Mouse (Mus musculus) heart, adult 8-10 months (tissue): ENCODE results near the gene Faim. TPM values are rescaled to one million over a fixed set of nuclear protein-coding genes. Genes with fewer than 3 reads are reported as not detected.
A peak's percentile ranks its signal among the peaks of the same experiment; 100 is the strongest.

ENCODE experiments used
- DNase-seq: peaks from one replicate; pipeline ENCODE4 v3.0.0; 2022; ENCODE audit warnings: low spot score
- total RNA-seq, 4 experiments: library from RNA; stranded (reverse); gene quantifications; 2 replicates each; pipeline ENCODE4 v1.2.4; 2022

Gene Faim
- total RNA-seq, 4 experiments from 2014 or later, result 3.8 to 5.6 (median 4.3) TPM

- no peak for DNase-seq
Measured at GRCm38 (mm10) chr9:98974898-98975297, 11.3 kb upstream of the Faim start.

- no peak for DNase-seq
Measured at GRCm38 (mm10) chr9:98976081-98976480, 10.1 kb upstream of the Faim start.

DNA sequence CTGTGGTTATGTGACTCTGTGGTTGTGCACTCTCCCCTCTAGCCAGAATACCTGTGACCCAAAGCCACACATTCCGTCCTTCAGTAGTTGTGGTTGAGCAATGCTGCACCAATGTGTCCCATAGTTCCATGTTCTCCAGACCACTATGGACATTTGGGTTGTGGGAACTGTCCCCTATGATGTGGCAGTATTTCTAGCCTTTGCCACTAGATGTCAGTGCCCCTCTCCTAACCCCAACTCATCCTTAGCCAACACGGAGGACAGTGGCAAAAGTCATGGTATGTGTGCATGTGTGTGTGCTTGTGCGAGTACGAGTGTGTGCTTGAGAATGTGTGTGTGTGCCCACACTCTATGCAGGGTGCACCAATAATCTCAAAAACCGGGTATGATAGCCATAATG lies 9.7 kb upstream of the Faim start:
- DNase-seq, result no peak

DNA sequence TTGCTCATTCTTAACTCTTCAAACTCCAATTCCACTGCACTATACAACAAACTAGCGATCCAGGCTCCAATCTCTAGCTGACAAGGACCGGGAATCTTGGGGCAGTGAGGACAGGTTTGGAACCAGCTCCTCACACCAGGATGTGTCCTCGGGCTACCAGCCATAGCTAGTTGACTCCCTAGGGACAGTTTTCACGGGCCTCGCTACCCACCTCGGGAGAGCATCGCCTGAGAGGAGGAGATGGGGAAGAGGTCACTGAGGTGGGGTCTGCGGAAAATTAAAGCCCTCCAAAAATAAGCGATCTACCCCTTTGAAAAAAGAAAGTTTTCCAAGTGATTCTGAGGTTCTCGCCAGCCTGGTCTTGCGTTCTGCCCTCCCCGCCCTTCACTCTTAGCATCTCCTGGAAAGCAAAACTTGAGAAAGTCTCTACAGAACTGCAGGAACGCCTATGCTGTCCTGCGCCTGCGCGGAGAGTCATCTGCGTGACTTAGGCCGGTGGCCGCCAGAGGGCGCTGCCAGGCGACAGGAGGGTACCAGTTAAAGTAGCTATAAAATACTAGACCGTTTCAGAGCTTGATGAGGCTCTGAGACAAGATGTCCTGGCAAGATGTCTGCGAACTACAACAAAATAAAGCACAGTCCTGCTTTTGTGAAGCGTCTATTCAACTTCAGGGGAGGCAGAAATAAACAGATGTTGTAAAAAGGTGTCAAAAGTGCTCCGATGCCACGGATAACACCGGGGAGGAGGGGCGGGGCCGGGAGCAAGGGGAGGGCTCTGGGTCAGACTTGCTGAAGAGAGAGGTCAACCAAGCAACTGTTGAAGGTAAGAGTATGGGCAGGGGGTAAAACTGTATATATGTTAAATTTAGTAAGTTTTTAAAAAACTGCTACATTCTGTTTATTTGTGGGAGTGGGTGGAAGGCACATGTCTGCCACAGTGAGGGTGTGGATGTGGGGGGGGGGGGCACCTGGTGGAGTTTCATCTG lies 6.4 kb upstream of the Faim start:
- DNase-seq, result peak; percentile 84

- no peak for DNase-seq
Measured at GRCm38 (mm10) chr9:98986476-98987096, 413 bp downstream of the Faim start.

DNA sequence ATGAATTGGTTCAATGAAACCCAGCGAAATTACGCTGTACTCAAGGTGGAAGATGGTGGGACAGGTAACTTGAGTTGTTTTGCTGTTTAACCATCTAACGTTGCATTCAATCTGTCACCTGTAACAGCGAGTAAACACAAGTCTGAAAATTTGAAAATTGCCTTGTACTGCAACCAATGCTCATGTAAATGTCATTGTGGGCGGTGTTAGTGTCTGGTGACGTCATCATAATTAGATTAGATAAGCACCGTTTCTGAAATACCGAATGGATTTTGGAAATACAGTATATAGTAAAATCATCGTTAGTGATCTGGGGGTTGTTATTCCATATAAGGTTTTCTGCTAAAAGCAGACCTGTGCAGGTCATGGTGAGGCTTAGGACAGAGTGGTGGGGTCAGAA lies 958 bp downstream of the Faim start:
- no peak for DNase-seq

DNA sequence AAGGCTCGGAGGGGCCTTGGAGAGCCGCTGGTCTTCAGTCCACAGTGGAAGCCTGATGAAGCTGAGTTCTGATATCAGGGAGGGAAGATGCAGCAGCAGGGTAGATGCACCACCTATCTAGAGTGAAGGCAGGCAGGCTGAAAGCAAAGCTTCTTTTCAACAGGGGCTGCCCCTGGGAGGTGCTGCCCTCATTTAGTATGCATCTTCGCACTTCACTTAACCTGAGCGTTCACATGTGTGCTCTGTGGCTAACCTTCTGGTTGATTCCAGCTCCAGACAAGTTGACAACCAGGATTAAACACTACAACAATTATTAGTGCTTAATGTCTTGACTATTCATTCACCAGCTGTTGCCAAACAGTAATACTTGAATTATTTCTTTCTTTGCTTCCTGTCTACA lies 7.9 kb downstream of the Faim start:
- no peak for DNase-seq

DNA sequence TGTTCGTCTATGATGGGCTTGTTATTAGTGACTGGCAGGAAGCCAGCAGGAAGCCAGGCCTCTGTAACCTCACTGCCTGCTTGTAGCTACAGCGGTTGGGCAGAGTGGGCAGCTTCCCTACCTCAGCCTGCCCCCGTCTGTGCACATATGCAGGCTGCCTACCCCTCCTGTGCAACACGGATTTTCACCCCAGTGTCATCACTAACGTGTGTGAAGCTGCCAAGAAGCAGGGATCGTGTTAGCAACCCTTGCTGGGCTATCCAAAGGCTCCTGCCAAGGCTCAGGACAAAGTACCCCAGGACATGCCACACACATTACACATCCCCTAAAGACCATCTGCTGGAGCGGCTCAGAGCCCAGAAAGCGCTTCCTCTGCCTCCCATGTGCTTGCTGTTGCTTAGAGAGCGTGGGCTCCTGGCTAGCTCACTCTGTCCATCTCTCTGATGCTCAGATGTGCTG lies 13.7 kb downstream of the Faim start:
- no peak for DNase-seq

GRCm38 (mm10) chr9:99001326-99001725 lies 15.2 kb downstream of the Faim start:
- DNase-seq, result no peak

GRCm38 (mm10) chr9:99009069-99009897 lies 23.1 kb downstream of the Faim start:
- peak; percentile 10 for DNase-seq

DNA sequence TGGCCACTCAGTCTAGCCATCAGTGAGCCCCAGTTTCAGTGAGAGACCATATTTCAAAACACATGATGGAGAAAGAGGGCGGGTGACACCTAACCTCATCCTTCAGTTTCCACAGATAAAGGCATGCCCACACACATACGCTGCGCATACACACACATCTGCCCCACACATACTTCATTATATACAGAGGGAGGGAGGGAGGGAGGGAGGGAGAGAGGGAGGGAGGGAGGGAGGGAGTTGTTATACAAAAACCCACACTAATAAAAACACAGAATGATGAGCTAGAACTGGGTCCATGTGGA lies 23.7 kb downstream of the Faim start:
- DNase-seq, result no peak

DNA sequence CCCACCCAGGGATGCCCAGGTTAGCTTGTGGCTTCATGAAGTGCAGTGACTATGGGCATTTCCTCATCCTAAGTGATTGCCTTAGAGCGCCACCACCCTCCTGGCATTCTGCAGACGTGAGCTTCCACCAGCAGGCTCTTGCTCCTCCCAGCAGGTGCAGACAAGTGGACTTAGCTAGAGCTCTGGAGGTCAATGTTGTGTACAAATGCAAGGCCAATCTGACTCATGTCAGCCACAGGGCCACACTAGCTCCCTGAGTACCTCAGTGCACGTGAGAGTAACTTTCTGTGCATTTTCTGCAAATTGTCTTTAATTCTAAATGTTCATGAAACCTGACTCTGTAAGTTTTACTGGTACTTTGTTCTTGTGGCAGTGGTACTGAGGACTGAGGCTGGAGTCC lies 30.1 kb downstream of the Faim start:
- no peak for DNase-seq

- no peak for DNase-seq
Measured at GRCm38 (mm10) chr9:99016759-99017158, 30.6 kb downstream of the Faim start.

GRCm38 (mm10) chr9:99017679-99018078 lies 31.5 kb downstream of the Faim start:
- no peak for DNase-seq

GRCm38 (mm10) chr9:99021166-99021565 lies 35.0 kb downstream of the Faim start:
- no peak for DNase-seq

GRCm38 (mm10) chr9:99021751-99022150 lies 35.6 kb downstream of the Faim start:
- DNase-seq, result no peak

GRCm38 (mm10) chr9:99032031-99032430 lies 45.9 kb downstream of the Faim start:
- no peak for DNase-seq

DNA sequence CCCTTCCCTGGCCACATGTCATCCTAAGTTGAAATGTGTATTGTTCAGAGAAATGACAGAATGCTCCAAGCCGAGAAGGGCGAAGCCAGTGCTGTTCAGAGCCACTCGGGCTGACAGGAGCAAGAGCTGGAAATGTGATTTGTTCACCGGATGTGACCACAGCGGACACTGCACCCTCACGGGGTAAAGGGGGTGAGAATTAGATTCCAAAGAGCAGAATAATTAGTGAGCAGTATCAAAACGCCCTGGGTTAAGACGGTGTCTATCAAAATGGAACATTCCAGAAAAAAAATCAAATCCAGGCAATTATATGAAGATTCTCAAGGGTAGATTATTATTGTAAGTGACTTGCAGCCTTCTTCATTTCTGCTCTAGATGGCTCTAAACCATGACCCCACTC lies 47.9 kb downstream of the Faim start:
- no peak for DNase-seq

DNA sequence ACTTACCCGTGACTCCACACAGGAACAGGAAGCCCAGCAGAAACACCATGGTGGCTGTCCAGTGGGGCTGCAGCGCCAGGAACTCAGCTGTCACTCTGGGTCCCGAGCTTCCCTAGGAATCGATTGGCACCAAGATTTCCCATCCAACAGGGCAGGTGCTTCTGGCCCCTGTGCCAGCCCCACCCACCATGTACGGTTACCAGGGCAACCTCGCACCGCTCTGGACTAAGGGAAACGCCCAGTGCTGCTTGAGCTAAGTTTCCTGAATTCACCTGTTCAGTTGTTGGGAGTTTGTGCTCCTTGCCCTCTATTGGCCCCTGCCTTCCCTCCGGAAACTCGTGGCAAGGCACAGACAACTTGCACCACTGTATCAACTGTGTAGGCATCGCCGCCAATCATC lies 49.4 kb downstream of the Faim start, which contains the start of gene Gm1123:
Gm1123 (minus strand) TSS at position 141 of the 400 bp plus-strand sequence.
- DNase-seq, result no peak

- DNase-seq, result no peak
Measured at GRCm38 (mm10) chr9:99041994-99042393, 55.8 kb downstream of the Faim start.

DNA sequence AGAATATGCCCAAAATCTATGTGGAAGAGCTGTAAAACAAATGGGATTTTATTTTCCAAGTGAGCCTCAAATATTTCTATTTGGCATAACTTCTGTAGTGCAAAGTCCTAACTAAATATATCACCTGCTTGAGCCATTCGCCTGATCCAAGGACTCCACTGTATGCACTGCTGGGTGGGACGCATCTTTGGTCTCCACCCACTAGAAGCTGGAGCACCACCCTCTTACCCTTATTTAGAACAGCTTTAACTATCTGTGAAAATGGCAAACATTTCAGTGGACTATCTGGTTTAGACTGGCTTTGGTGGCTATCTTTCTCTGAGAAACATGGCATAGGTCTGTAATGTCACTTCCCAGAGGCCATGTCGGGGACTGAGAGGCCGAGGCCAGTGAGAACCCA lies 56.5 kb downstream of the Faim start:
- DNase-seq, result no peak

DNA sequence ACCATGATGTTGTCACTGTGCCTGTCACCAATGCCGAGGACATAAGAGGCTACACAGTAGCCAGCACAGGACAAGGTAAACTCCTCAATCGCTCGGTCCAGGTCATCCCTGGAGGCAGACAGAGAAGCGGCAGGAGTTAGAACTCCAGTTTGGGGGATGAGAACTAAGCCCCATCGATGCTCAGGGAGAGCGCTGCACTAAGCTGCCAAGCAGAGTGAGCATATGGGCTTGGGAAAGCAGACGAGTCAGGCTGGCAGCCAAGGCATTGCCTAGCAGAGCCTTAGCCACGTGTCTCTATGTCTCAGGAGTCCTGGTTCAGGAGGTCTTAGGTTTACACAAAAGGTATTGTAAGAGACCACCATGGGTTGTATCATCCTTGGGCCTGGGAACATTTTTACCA lies 58.6 kb downstream of the Faim start:
- no peak for DNase-seq
